Mouse (Mus musculus) forebrain, embryonic 15.5 days (tissue): ENCODE measurements around the gene Tspan8. TPM values are rescaled to one million over a fixed set of nuclear protein-coding genes. Genes with fewer than 3 reads are reported as not detected.

Experiments used
- ATAC-seq: fragments of 200-750 bp; cut with Nextera tagmentation; replicated peaks from 2 replicates; pipeline ENCODE4 v1.8.0; 2017; ENCODE audit warnings: mild to moderate bottlenecking, moderate TSS enrichment, moderate library complexity
- H3K27ac ChIP-seq: fragments of 300-500 bp; sonication (generic); replicated peaks from 2 replicates; pipeline ENCODE4 v1.5.1; 2015; ENCODE audit warnings: mild to moderate bottlenecking, inconsistent platforms
- H3K27me3 ChIP-seq: fragments of 300-500 bp; sonication (generic); 2 replicates; pipeline ENCODE4 v1.6.1; 2015; ENCODE audit warnings: inconsistent platforms
- H3K36me3 ChIP-seq: fragments of 300-500 bp; sonication (generic); 2 replicates; pipeline ENCODE4 v1.6.1; 2015; ENCODE audit warnings: mild to moderate bottlenecking, inconsistent platforms
- H3K4me1 ChIP-seq: fragments of 300-500 bp; sonication (generic); 2 replicates; pipeline ENCODE4 v1.6.1; 2015; ENCODE audit warnings: inconsistent platforms
- H3K4me2 ChIP-seq: fragments of 300-500 bp; sonication (generic); replicated peaks from 2 replicates; pipeline ENCODE4 v1.6.1; 2015; ENCODE audit warnings: mild to moderate bottlenecking, inconsistent platforms
- H3K4me3 ChIP-seq: fragments of 300-500 bp; sonication (generic); 2 replicates; pipeline ENCODE4 v1.5.1; 2015; ENCODE audit warnings: mild to moderate bottlenecking, inconsistent platforms
- H3K9ac ChIP-seq: fragments of 300-500 bp; sonication (generic); replicated peaks from 2 replicates; pipeline ENCODE4 v1.6.1; 2015; ENCODE audit warnings: mild to moderate bottlenecking, inconsistent platforms
- H3K9me3 ChIP-seq: fragments of 300-500 bp; sonication (generic); 2 replicates; pipeline ENCODE4 v1.6.1; 2016; ENCODE audit warnings: inconsistent platforms
- WGBS: fragments of 180-500 bp; shearing (Covaris S2); methylation state at CpG from one replicate; pipeline ENCODE4 v1.1.7; 2015; ENCODE audit warnings: mixed read lengths; 5-methylcytosine and 5-hydroxymethylcytosine counted together
- polyA plus RNA-seq: library from polyadenylated mRNA; unstranded; fragments of >200 nt; fragmentation: Nextera tagmentation; extraction: Ambion mirVana; gene quantifications from 2 replicates; pipeline ENCODE4 v1.2.1, GENCODE M21; 2015

The Tspan8 gene
- polyA plus RNA-seq, 1 experiment from 2014 or later, result 0.39 TPM

GRCm38 (mm10) chr10:115860210-115860880 is 43.7 kb downstream of the Tspan8 start:
- no peak overlapping the region for H3K4me2 ChIP-seq
- no peak for ATAC-seq
- no peaks in the 10 kb centered on the region for H3K9me3 ChIP-seq
- no peak overlapping the region for H3K4me3 ChIP-seq
- H3K36me3 ChIP-seq, result no peaks in the 10 kb centered on the region
- no peaks in the 10 kb centered on the region for H3K27me3 ChIP-seq
- no peak overlapping the region for H3K9ac ChIP-seq
- no peak overlapping the region for H3K27ac ChIP-seq
- H3K4me1 ChIP-seq, result no peaks in the 10 kb centered on the region
- 81% methylated on average over 15 of the region's 15 CpGs for WGBS

- H3K4me3 ChIP-seq, result no peak overlapping the region
- no peaks in the 10 kb centered on the region for H3K27me3 ChIP-seq
- H3K9ac ChIP-seq, result no peak overlapping the region
- H3K9me3 ChIP-seq, result no peaks in the 10 kb centered on the region
- H3K4me1 ChIP-seq, result no peaks in the 10 kb centered on the region
- H3K36me3 ChIP-seq, result no peaks in the 10 kb centered on the region
- ATAC-seq, result no peak
- H3K27ac ChIP-seq, result no peak overlapping the region
- no peak overlapping the region for H3K4me2 ChIP-seq
- 89% methylated on average over 5 of the region's 5 CpGs for WGBS
Observed at GRCm38 (mm10) chr10:115861967-115862366, 45.3 kb downstream of the Tspan8 start.

GRCm38 (mm10) chr10:115882757-115883156 is 66.1 kb downstream of the Tspan8 start:
- Histone ChIP-seq H3K9me3 (no peaks in the 10 kb centered on the region), H3K9ac (no peak overlapping the region), H3K4me1 (no peaks in the 10 kb centered on the region), H3K27me3 (no peaks in the 10 kb centered on the region), H3K27ac (no peak overlapping the region), H3K4me3 (no peak overlapping the region), H3K36me3 (no peaks in the 10 kb centered on the region), H3K4me2 (no peak overlapping the region)
- ATAC-seq, result no peak
- WGBS, result 93% methylated on average over 5 of the region's 5 CpGs

GRCm38 (mm10) chr10:115891924-115892323 is 75.3 kb downstream of the Tspan8 start:
- Histone ChIP-seq H3K4me3 (no peak overlapping the region), H3K4me1 (no peaks in the 10 kb centered on the region), H3K27me3 (no peaks in the 10 kb centered on the region), H3K4me2 (no peak overlapping the region), H3K9me3 (no peaks in the 10 kb centered on the region), H3K27ac (no peak overlapping the region), H3K9ac (no peak overlapping the region), H3K36me3 (no peaks in the 10 kb centered on the region)
- WGBS, result 79% methylated on average over 4 of the region's 4 CpGs
- ATAC-seq, result no peak

- Histone ChIP-seq H3K27ac (no peak overlapping the region), H3K4me2 (no peak overlapping the region), H3K4me1 (no peaks in the 10 kb centered on the region), H3K36me3 (no peaks in the 10 kb centered on the region), H3K27me3 (no peaks in the 10 kb centered on the region), H3K9ac (no peak overlapping the region), H3K4me3 (no peak overlapping the region), H3K9me3 (no peaks in the 10 kb centered on the region)
- WGBS, result 80% methylated on average over 6 of the region's 6 CpGs
- no peak for ATAC-seq
Observed at GRCm38 (mm10) chr10:115892973-115893372, 76.3 kb downstream of the Tspan8 start.

- H3K9ac ChIP-seq, result no peak overlapping the region
- no peak for ATAC-seq
Observed at GRCm38 (mm10) chr10:115894045-115894444, 77.4 kb downstream of the Tspan8 start.

GRCm38 (mm10) chr10:115896764-115897163 is 80.1 kb downstream of the Tspan8 start:
- Histone ChIP-seq H3K36me3 (no peaks in the 10 kb centered on the region), H3K27ac (no peak overlapping the region), H3K9me3 (no peaks in the 10 kb centered on the region), H3K4me3 (no peak overlapping the region), H3K27me3 (no peaks in the 10 kb centered on the region), H3K4me1 (no peaks in the 10 kb centered on the region), H3K9ac (no peak overlapping the region), H3K4me2 (no peak overlapping the region)
- ATAC-seq, result no peak

More at GRCm38 (mm10) chr10:115894045-115894444, 77.4 kb downstream of the Tspan8 start:
- H3K4me3 ChIP-seq, result no peak overlapping the region
- H3K27me3 ChIP-seq, result no peaks in the 10 kb centered on the region
- H3K4me2 ChIP-seq, result no peak overlapping the region
- H3K27ac ChIP-seq, result no peak overlapping the region
- no peaks in the 10 kb centered on the region for H3K9me3 ChIP-seq
- no peaks in the 10 kb centered on the region for H3K4me1 ChIP-seq
- 85% methylated on average over 5 of the region's 5 CpGs for WGBS
- H3K36me3 ChIP-seq, result no peaks in the 10 kb centered on the region

GRCm38 (mm10) chr10:115897235-115897634 is 80.6 kb downstream of the Tspan8 start:
- H3K4me2 ChIP-seq, result no peak overlapping the region
- ATAC-seq, result no peak
- no peaks in the 10 kb centered on the region for H3K36me3 ChIP-seq
- no peaks in the 10 kb centered on the region for H3K27me3 ChIP-seq
- no peaks in the 10 kb centered on the region for H3K9me3 ChIP-seq
- H3K27ac ChIP-seq, result no peak overlapping the region
- no peak overlapping the region for H3K4me3 ChIP-seq
- WGBS, result 84% methylated on average over 7 of the region's 7 CpGs
- H3K4me1 ChIP-seq, result no peaks in the 10 kb centered on the region
- no peak overlapping the region for H3K9ac ChIP-seq

Other genes with a start within 250 kb of the Tspan8 start
- not detected in 2 replicates for gene A930009A15Rik, start 246.8 kb upstream of the Tspan8 start, polyA plus RNA-seq
- 0.39 and 0.41 TPM in 2 replicates for gene Lgr5, start 229.1 kb upstream of the Tspan8 start, polyA plus RNA-seq
- 7.0 and 9.2 TPM in 2 replicates for gene Ptprr, start 201.4 kb downstream of the Tspan8 start, polyA plus RNA-seq